Mouse (Mus musculus): Measurements from ENCODE around the gene Tmem123. TPM values are rescaled to one million over a fixed set of nuclear protein-coding genes. Genes with fewer than 3 reads are reported as not detected.

Tmem123 gene
- polyA plus RNA-seq, 1 experiment from 2014 or later, result 88.5 TPM

DNA sequence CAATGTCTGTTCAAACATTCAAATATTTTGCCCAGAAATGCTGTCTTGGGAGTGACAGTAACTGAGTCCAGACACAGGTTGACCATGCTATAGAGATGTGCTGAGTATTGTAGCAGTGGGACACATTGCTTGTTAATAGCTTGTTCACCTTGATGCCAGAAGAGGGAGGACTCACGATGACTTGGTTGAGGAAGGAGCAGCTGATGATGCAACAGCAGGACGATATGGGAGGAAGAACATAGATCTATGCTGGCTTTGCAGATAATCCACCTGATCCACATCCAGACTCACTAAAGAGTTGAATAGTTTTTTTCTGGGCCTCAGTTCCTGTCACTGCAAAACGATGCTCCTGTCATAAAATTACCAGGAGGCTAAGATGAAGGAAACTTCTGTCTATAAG, 2.7 kb downstream of the Tmem123 start:
- Histone ChIP-seq H3K27ac (no peak overlapping the region), H3K4me3 (ENCODE audit: inconsistent target) (no peak overlapping the region), H3K79me2 (ENCODE audit: inconsistent target) (peaks cover 39% of the 10 kb centered on the region), H3K36me3 (ENCODE audit: inconsistent target) (peaks cover 13% of the 10 kb centered on the region; the same call in 1 of the 2 replicates)
- WGBS (ENCODE audit: missing documents), result 34% methylated on average over 3 of the region's 3 CpGs

DNA sequence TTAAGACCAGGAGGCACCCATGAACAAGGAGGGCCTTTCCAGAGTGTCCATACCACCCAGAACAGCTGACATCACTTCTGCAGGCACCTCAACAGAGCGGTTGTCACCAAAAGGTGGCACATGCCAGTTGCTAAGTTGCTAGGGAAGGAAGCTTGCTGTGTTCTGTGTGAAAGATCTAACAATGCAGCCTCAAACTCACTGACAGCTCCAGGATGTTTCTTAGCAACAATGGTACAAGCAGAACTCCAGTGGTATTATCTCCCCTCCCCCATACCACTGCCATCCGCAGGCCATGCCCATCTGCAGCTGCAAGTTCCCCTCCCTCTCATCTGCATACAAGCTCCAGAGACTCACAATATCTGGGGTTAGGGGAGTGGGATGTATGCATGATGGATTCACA, 3.7 kb downstream of the Tmem123 start:
- no peak overlapping the region for H3K27ac ChIP-seq
- H3K79me2 ChIP-seq (ENCODE audit: inconsistent target), result peaks cover 48% of the 10 kb centered on the region
- H3K4me3 ChIP-seq (ENCODE audit: inconsistent target), result no peak overlapping the region
- peaks cover 13% of the 10 kb centered on the region; the same call in 1 of the 2 replicates for H3K36me3 ChIP-seq (ENCODE audit: inconsistent target)
- 75% methylated on average over 2 of the region's 2 CpGs for WGBS (ENCODE audit: missing documents)

- 88% methylated on average over 4 of the region's 4 CpGs for WGBS (ENCODE audit: missing documents)
- H3K79me2 ChIP-seq (ENCODE audit: inconsistent target), result peaks cover 52% of the 10 kb centered on the region
- no peak overlapping the region for H3K4me3 ChIP-seq (ENCODE audit: inconsistent target)
- no peak overlapping the region for H3K27ac ChIP-seq
- peaks cover 13% of the 10 kb centered on the region; the same call in 1 of the 2 replicates for H3K36me3 ChIP-seq (ENCODE audit: inconsistent target)
Measured at GRCm38 (mm10) chr9:7769081-7769480, 5.2 kb downstream of the Tmem123 start.

DNA sequence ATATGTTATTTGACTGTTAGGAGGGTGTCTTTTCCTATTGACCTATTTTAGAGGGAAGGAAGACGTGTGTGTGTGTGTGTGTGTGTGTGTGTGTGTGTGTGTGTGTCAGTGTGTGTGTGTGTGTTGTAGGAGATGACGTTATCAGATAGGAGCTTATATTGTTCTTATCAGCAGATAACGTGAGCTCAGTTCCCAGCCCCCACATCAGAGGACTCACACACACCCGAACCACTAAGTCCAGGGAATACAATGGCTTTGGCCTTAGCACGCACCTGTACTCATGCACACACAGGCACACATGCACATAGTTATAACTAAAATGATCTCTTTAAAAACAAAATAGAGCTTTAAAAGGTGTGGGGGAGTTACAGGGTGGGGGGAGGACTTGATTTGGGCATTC, 5.7 kb downstream of the Tmem123 start:
- Histone ChIP-seq H3K4me3 (ENCODE audit: inconsistent target) (no peak overlapping the region), H3K27ac (no peak overlapping the region), H3K79me2 (ENCODE audit: inconsistent target) (peaks cover 49% of the 10 kb centered on the region), H3K36me3 (ENCODE audit: inconsistent target) (peaks cover 13% of the 10 kb centered on the region; the same call in 1 of the 2 replicates)
- 97% methylated on average over 5 of the region's 5 CpGs for WGBS (ENCODE audit: missing documents)

DNA sequence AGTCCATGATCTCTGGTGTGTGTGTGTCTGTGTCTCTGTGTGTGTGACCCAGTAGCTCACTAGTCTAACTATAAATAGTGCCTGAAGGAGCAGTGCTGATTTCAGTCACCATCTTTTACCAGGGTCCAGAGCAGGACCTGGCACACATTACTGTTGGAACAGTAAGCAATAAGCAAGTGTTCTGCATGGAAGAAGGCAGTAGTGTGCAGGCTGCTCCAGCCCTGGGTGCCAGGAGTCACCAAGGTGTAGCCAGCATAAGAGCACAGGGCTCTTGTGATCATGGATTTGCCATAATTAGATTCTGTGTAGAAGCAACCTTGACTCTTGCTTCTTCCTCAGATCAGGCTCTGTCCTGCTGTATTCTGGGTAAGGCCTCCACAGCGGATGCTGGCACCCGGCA, 8.5 kb downstream of the Tmem123 start:
- 100% methylated on average over 2 of the region's 2 CpGs for WGBS (ENCODE audit: missing documents)
- Histone ChIP-seq H3K27ac (no peak overlapping the region), H3K4me3 (ENCODE audit: inconsistent target) (no peak overlapping the region), H3K36me3 (ENCODE audit: inconsistent target) (peaks cover 13% of the 10 kb centered on the region; the same call in 1 of the 2 replicates), H3K79me2 (ENCODE audit: inconsistent target) (peaks cover 20% of the 10 kb centered on the region)

DNA sequence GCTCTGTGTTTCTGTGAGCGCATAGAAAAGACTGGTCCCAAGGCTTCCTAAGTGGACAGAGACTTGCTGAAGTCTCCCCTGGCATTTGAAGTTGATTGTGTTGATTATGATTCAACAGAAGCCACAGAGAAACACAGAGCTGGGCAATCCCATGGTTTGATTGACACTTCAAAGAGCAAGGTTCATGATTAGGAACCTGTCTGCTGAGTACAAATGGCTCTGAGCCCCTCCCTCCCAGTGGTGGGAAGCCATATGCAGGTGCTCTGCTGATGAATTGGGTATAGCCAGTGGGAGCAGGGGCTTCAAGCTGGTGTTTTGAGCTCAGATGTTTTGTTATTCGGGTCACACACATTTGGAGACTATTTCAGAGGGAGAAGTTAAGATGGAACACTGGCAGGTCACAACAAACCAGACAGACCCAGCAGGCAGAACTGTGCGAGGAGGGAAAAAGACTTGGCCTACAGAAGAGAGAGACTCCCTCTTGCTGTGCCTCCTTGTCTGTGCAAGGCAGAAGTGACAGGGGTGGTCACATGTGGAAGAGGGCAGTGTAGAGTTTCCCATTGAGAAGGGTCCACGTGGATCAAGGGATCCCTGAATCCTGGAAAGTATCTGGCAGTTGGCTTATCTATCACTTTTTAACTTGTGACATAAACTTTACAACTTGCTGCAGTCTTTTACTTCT, 9.1 kb downstream of the Tmem123 start:
- WGBS (ENCODE audit: missing documents), result 95% methylated on average over 4 of the region's 4 CpGs
- peaks cover 15% of the 10 kb centered on the region for H3K79me2 ChIP-seq (ENCODE audit: inconsistent target)
- no peak overlapping the region for H3K4me3 ChIP-seq (ENCODE audit: inconsistent target)
- no peak overlapping the region for H3K27ac ChIP-seq
- peaks cover 13% of the 10 kb centered on the region; the same call in 1 of the 2 replicates for H3K36me3 ChIP-seq (ENCODE audit: inconsistent target)

DNA sequence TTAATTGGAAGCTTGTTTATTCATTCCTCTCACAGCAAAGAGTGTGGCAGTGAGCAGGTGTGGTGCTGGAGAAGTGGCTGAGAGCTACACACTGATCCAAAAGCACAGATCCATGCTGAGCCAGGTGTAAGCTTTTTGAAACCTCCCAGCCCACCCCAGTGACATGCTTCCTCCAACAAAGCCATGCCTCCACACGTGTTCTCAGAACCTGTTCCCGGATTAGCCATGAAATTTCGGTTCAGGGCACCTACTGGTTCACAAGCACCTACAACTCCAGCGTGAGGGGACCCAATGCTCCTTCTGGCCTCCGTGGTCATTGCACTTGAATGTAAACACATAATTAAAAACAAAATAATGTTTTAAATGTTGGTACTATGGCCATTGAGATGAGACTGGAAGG, 9.8 kb downstream of the Tmem123 start:
- Histone ChIP-seq H3K36me3 (ENCODE audit: inconsistent target) (peaks cover 13% of the 10 kb centered on the region; the same call in 1 of the 2 replicates), H3K79me2 (ENCODE audit: inconsistent target) (peaks cover 12% of the 10 kb centered on the region; the same call in 1 of the 2 replicates), H3K27ac (peak overlapping the region; percentile 58; the same call in 1 of the 2 replicates), H3K4me3 (ENCODE audit: inconsistent target) (no peak overlapping the region)
- 91% methylated on average over 5 of the region's 5 CpGs for WGBS (ENCODE audit: missing documents)

- H3K27ac ChIP-seq, result peak overlapping the region; percentile 58
- WGBS (ENCODE audit: missing documents), result 15% methylated on average over 10 of the region's 10 CpGs
Measured at GRCm38 (mm10) chr9:7774538-7774937, 10.7 kb downstream of the Tmem123 start.

GRCm38 (mm10) chr9:7775011-7775410, 11.2 kb downstream of the Tmem123 start:
- Histone ChIP-seq H3K36me3 (ENCODE audit: inconsistent target) (0 out of 2 replicates have a peak, but pooled peaks cover 3% of the 10 kb centered on the region), H3K27ac (peak overlapping the region; percentile 58), H3K79me2 (ENCODE audit: inconsistent target) (peaks cover 12% of the 10 kb centered on the region; the same call in 1 of the 2 replicates), H3K4me3 (ENCODE audit: inconsistent target) (no peak overlapping the region)
- 47% methylated on average over 2 of the region's 2 CpGs for WGBS (ENCODE audit: missing documents)

More at GRCm38 (mm10) chr9:7774538-7774937, 10.7 kb downstream of the Tmem123 start:
- Histone ChIP-seq H3K79me2 (ENCODE audit: inconsistent target) (peaks cover 12% of the 10 kb centered on the region; the same call in 1 of the 2 replicates), H3K36me3 (ENCODE audit: inconsistent target) (0 out of 2 replicates have a peak, but pooled peaks cover 7% of the 10 kb centered on the region), H3K4me3 (ENCODE audit: inconsistent target) (no peak overlapping the region)

DNA sequence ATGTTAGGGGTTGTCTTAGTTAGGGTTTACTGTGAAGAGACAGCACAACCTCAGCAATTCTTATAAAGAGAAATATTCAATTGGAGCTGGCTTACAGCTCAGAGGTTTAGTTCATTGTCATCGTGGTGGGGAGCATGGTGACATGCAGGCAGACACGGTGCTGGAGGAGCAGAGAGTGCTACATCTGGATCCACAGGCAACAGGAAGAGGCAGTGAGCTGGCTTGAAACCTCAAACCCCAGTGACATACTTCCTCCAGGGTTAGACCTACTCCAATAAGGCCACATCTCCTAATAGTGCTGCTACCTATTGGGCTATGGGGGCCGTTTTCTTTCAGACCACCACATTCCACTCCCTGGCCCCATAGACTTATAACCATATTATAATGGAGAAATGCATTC, 12.1 kb downstream of the Tmem123 start:
- H3K36me3 ChIP-seq (ENCODE audit: inconsistent target), result no peaks in the 10 kb centered on the region

GRCm38 (mm10) chr9:7776940-7777339, 13.1 kb downstream of the Tmem123 start:
- peaks cover 10% of the 10 kb centered on the region; the same call in 1 of the 2 replicates for H3K79me2 ChIP-seq (ENCODE audit: inconsistent target)
- 100% methylated on average over 1 of the region's 1 CpGs for WGBS (ENCODE audit: missing documents)
- no peaks in the 10 kb centered on the region for H3K36me3 ChIP-seq (ENCODE audit: inconsistent target)
- H3K4me3 ChIP-seq (ENCODE audit: inconsistent target), result no peak overlapping the region
- H3K27ac ChIP-seq, result no peak overlapping the region

More for the DNA sequence above, 12.1 kb downstream of the Tmem123 start:
- H3K4me3 ChIP-seq (ENCODE audit: inconsistent target), result no peak overlapping the region
- peaks cover 12% of the 10 kb centered on the region; the same call in 1 of the 2 replicates for H3K79me2 ChIP-seq (ENCODE audit: inconsistent target)
- H3K27ac ChIP-seq, result peak overlapping the region; percentile 58
- 18% methylated on average over 3 of the region's 3 CpGs for WGBS (ENCODE audit: missing documents)

- Histone ChIP-seq H3K27ac (no peak overlapping the region), H3K79me2 (ENCODE audit: inconsistent target) (peaks cover 2% of the 10 kb centered on the region; the same call in 1 of the 2 replicates), H3K4me3 (ENCODE audit: inconsistent target) (no peak overlapping the region), H3K36me3 (ENCODE audit: inconsistent target) (no peaks in the 10 kb centered on the region)
- whole genome bisulfite sequencing (ENCODE audit: missing documents), result 80% methylated on average over 1 of the region's 1 CpGs
Measured at GRCm38 (mm10) chr9:7777652-7778051, 13.8 kb downstream of the Tmem123 start.

GRCm38 (mm10) chr9:7778771-7779170, 14.9 kb downstream of the Tmem123 start:
- no peaks in the 10 kb centered on the region; the same call in 1 of the 2 replicates for H3K79me2 ChIP-seq (ENCODE audit: inconsistent target)
- 79% methylated on average over 7 of the region's 7 CpGs for WGBS (ENCODE audit: missing documents)
- no peak overlapping the region for H3K4me3 ChIP-seq (ENCODE audit: inconsistent target)
- no peaks in the 10 kb centered on the region for H3K36me3 ChIP-seq (ENCODE audit: inconsistent target)
- H3K27ac ChIP-seq, result no peak overlapping the region

GRCm38 (mm10) chr9:7779786-7780185, 15.9 kb downstream of the Tmem123 start:
- Histone ChIP-seq H3K36me3 (ENCODE audit: inconsistent target) (no peaks in the 10 kb centered on the region), H3K4me3 (ENCODE audit: inconsistent target) (no peak overlapping the region), H3K27ac (no peak overlapping the region), H3K79me2 (ENCODE audit: inconsistent target) (no peaks in the 10 kb centered on the region; the same call in 1 of the 2 replicates)
- WGBS (ENCODE audit: missing documents), result 89% methylated on average over 4 of the region's 4 CpGs

All from macrophage (primary cell).